Mouse (Mus musculus): ENCODE results near the gene Usf1.

The Usf1 gene

DNA sequence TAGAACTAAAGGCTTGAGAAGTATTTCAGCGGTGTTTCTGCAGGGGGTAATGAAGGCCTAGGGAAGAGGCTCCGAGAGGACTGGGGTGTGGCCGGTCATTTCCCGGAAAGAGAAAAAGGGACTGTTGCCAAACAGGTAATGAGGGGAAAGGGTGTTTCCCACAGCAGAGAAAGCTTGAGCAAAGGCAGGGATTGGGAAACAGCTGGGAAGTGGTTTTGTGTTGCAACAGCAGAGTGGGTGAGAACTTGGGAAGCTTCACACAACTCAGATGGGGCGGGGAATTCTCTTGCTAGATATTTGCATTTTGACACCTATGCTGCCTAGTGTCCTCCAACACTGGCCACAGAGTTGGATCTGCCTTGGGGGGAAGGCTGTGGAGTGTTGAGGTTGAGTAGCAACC is 41.8 kb downstream of the Usf1 start:
- no peak for DNase-seq (ENCODE audit: low read depth, low spot score)

GRCm38 (mm10) chr1:171454926-171455325 is 43.8 kb downstream of the Usf1 start:
- DNase-seq (ENCODE audit: low read depth, low spot score) = no peak

- DNase-seq (ENCODE audit: low read depth, low spot score) = no peak
These were observed 46.5 kb downstream of the Usf1 start for GRCm38 (mm10) chr1:171457568-171457967.

DNA sequence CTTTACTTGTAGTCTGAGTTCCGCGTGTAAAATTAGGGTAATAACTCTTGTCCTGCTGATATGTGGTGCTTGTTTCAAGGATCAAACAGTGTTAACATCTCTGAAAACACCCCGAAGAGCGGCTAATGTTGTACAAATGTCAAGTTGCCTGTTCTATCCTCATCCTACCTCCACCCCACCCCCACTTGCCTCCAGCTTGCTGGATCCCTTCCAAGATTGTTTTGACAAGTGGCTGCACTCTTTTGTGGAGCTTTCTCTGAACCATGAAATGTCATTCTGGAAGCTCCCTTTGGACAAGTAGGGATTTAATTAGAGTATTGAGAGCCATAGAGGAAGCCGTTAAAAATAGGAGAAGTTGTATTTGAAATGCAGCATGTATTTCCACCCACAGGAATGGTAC is 48.7 kb downstream of the Usf1 start:
- DNase-seq (ENCODE audit: low read depth, low spot score) = no peak

- no peak for DNase-seq (ENCODE audit: low read depth, low spot score)
These were observed 49.7 kb downstream of the Usf1 start for GRCm38 (mm10) chr1:171460551-171461503.

- DNase-seq (ENCODE audit: low read depth, low spot score) = no peak
These were observed 52.0 kb downstream of the Usf1 start for GRCm38 (mm10) chr1:171463133-171463532.

GRCm38 (mm10) chr1:171465749-171466412 is 54.8 kb downstream of the Usf1 start:
- no peak for DNase-seq (ENCODE audit: low read depth, low spot score)

- DNase-seq (ENCODE audit: low read depth, low spot score) = no peak
These were observed 55.5 kb downstream of the Usf1 start for GRCm38 (mm10) chr1:171466565-171466964.

Measured in mesoderm, embryonic 11.5 days (tissue).